Mouse (Mus musculus): ENCODE results near the gene Poc1b. TPM values are rescaled to one million over a fixed set of nuclear protein-coding genes. Genes with fewer than 3 reads are reported as not detected.

Gene Poc1b
- polyA plus RNA-seq, 1 experiment from 2014 or later, result 6.1 TPM

GRCm38 (mm10) chr10:99200944-99201343 lies 94.1 kb downstream of the Poc1b start:
- peak; percentile 44 for DNase-seq (ENCODE audit: low spot score)
- no peak overlapping the region for H3K27ac ChIP-seq (ENCODE audit: low read length)

GRCm38 (mm10) chr10:99201786-99202185 lies 95.0 kb downstream of the Poc1b start:
- ATAC-seq (0 out of 2 replicates have a peak, but pooled peaks have one; percentile 15), DNase-seq (ENCODE audit: low spot score) (peak; percentile 65)
- whole genome bisulfite sequencing, result 11% methylated on average over 1 of the region's 1 CpGs

More at GRCm38 (mm10) chr10:99200944-99201343, 94.1 kb downstream of the Poc1b start:
- no peaks in the 10 kb centered on the region for H3K9me3 ChIP-seq (ENCODE audit: low read length)
- TF ChIP-seq EP300 (IDR thresholded peaks at IDR 0.05) (no peak), CTCF (IDR thresholded peaks at IDR 0.05) (no peak)
- H3K27me3 ChIP-seq (replicated peaks; ENCODE audit: insufficient read depth, low read length), result no peaks in the 10 kb centered on the region
- no peaks in the 10 kb centered on the region for H3K36me3 ChIP-seq (ENCODE audit: insufficient read depth, low read length)
- no peak overlapping the region for H3K4me2 ChIP-seq (replicated peaks; ENCODE audit: low read depth, low read length)
- peak; percentile 39 for ATAC-seq
- H3K9ac ChIP-seq (replicated peaks; ENCODE audit: low read depth), result no peak overlapping the region
- H3K4me3 ChIP-seq (ENCODE audit: low read depth, low read length), result no peak overlapping the region
- H3K4me1 ChIP-seq (ENCODE audit: insufficient read depth, low read depth, low read length), result peaks cover 4% of the 10 kb centered on the region; the same call in 1 of the 2 replicates
- 57% methylated on average over 5 of the region's 5 CpGs for WGBS

GRCm38 (mm10) chr10:99202363-99202762 lies 95.5 kb downstream of the Poc1b start:
- no peak overlapping the region for H3K9ac ChIP-seq (replicated peaks; ENCODE audit: low read depth)
- DNase-seq (ENCODE audit: low spot score) (no peak), ATAC-seq (no peak)
- H3K9me3 ChIP-seq (ENCODE audit: low read length), result no peaks in the 10 kb centered on the region
- no peaks in the 10 kb centered on the region for H3K36me3 ChIP-seq (ENCODE audit: insufficient read depth, low read length)
- WGBS, result 25% methylated on average over 8 of the region's 8 CpGs
- H3K27me3 ChIP-seq (replicated peaks; ENCODE audit: insufficient read depth, low read length), result no peaks in the 10 kb centered on the region
- H3K4me2 ChIP-seq (replicated peaks; ENCODE audit: low read depth, low read length), result no peak overlapping the region
- peaks cover 4% of the 10 kb centered on the region; the same call in 1 of the 2 replicates for H3K4me1 ChIP-seq (ENCODE audit: insufficient read depth, low read depth, low read length)
- H3K4me3 ChIP-seq (ENCODE audit: low read depth, low read length), result no peak overlapping the region
- TF ChIP-seq EP300 (IDR thresholded peaks at IDR 0.05) (no peak), CTCF (IDR thresholded peaks at IDR 0.05) (no peak)
- H3K27ac ChIP-seq (ENCODE audit: low read length), result no peak overlapping the region

More at GRCm38 (mm10) chr10:99201786-99202185, 95.0 kb downstream of the Poc1b start:
- no peaks in the 10 kb centered on the region for H3K9me3 ChIP-seq (ENCODE audit: low read length)
- H3K27me3 ChIP-seq (replicated peaks; ENCODE audit: insufficient read depth, low read length), result no peaks in the 10 kb centered on the region
- TF ChIP-seq EP300 (IDR thresholded peaks at IDR 0.05), result no peak
- TF ChIP-seq CTCF (IDR thresholded peaks at IDR 0.05), result no peak
- no peak overlapping the region for H3K9ac ChIP-seq (replicated peaks; ENCODE audit: low read depth)
- H3K4me2 ChIP-seq (replicated peaks; ENCODE audit: low read depth, low read length), result no peak overlapping the region
- no peak overlapping the region for H3K4me3 ChIP-seq (ENCODE audit: low read depth, low read length)
- H3K27ac ChIP-seq (ENCODE audit: low read length), result no peak overlapping the region
- H3K36me3 ChIP-seq (ENCODE audit: insufficient read depth, low read length), result no peaks in the 10 kb centered on the region
- H3K4me1 ChIP-seq (ENCODE audit: insufficient read depth, low read depth, low read length), result peaks cover 4% of the 10 kb centered on the region; the same call in 1 of the 2 replicates

GRCm38 (mm10) chr10:99203163-99203562 lies 96.3 kb downstream of the Poc1b start:
- Histone ChIP-seq H3K4me3 (ENCODE audit: low read depth, low read length) (0 out of 2 replicates have a peak overlapping the region, but pooled peaks have one; percentile 35), H3K9ac (replicated peaks; ENCODE audit: low read depth) (no peak overlapping the region)
- 41% methylated on average over 5 of the region's 5 CpGs for WGBS

GRCm38 (mm10) chr10:99203577-99204487 lies 97.0 kb downstream of the Poc1b start:
- H3K4me1 ChIP-seq (ENCODE audit: insufficient read depth, low read depth, low read length), result peaks cover 4% of the 10 kb centered on the region; the same call in 1 of the 2 replicates
- ATAC-seq (peak; percentile 72), DNase-seq (ENCODE audit: low spot score) (peak; percentile 71)
- no peaks in the 10 kb centered on the region for H3K27me3 ChIP-seq (replicated peaks; ENCODE audit: insufficient read depth, low read length)
- TF ChIP-seq EP300 (IDR thresholded peaks at IDR 0.05) (no peak; the same call in 1 of the 2 replicates), CTCF (IDR thresholded peaks at IDR 0.05) (no peak)
- peak overlapping the region; percentile 83 for H3K27ac ChIP-seq (ENCODE audit: low read length)
- no peaks in the 10 kb centered on the region for H3K9me3 ChIP-seq (ENCODE audit: low read length)
- H3K36me3 ChIP-seq (ENCODE audit: insufficient read depth, low read length), result no peaks in the 10 kb centered on the region
- H3K9ac ChIP-seq (replicated peaks; ENCODE audit: low read depth), result peak overlapping the region; percentile 59
- WGBS, result 4% methylated on average over 29 of the region's 29 CpGs
- H3K4me3 ChIP-seq (ENCODE audit: low read depth, low read length), result peak overlapping the region; percentile 35
- peak overlapping the region; percentile 68 for H3K4me2 ChIP-seq (replicated peaks; ENCODE audit: low read depth, low read length)

More at GRCm38 (mm10) chr10:99203163-99203562, 96.3 kb downstream of the Poc1b start:
- Histone ChIP-seq H3K27ac (ENCODE audit: low read length) (peak overlapping the region; percentile 83), H3K4me2 (replicated peaks; ENCODE audit: low read depth, low read length) (peak overlapping the region; percentile 68), H3K9me3 (ENCODE audit: low read length) (no peaks in the 10 kb centered on the region), H3K36me3 (ENCODE audit: insufficient read depth, low read length) (no peaks in the 10 kb centered on the region), H3K4me1 (ENCODE audit: insufficient read depth, low read depth, low read length) (peaks cover 4% of the 10 kb centered on the region; the same call in 1 of the 2 replicates), H3K27me3 (replicated peaks; ENCODE audit: insufficient read depth, low read length) (no peaks in the 10 kb centered on the region)
- ATAC-seq (no peak), DNase-seq (ENCODE audit: low spot score) (no peak)
- no peak for TF ChIP-seq CTCF (IDR thresholded peaks at IDR 0.05)
- TF ChIP-seq EP300 (IDR thresholded peaks at IDR 0.05), result no peak

- no peaks in the 10 kb centered on the region for H3K27me3 ChIP-seq (replicated peaks; ENCODE audit: insufficient read depth, low read length)
- peak overlapping the region; percentile 68 for H3K4me2 ChIP-seq (replicated peaks; ENCODE audit: low read depth, low read length)
- H3K36me3 ChIP-seq (ENCODE audit: insufficient read depth, low read length), result no peaks in the 10 kb centered on the region
- H3K9ac ChIP-seq (replicated peaks; ENCODE audit: low read depth), result 0 out of 2 replicates have a peak overlapping the region, but pooled peaks have one; percentile 9
- WGBS, result 6% methylated on average over 11 of the region's 11 CpGs
- H3K9me3 ChIP-seq (ENCODE audit: low read length), result no peaks in the 10 kb centered on the region
- no peak for TF ChIP-seq EP300 (IDR thresholded peaks at IDR 0.05)
- no peak for TF ChIP-seq CTCF (IDR thresholded peaks at IDR 0.05)
- H3K27ac ChIP-seq (ENCODE audit: low read length), result peak overlapping the region; percentile 83
- DNase-seq (ENCODE audit: low spot score) (peak; percentile 83), ATAC-seq (peak; percentile 64)
- peaks cover 4% of the 10 kb centered on the region; the same call in 1 of the 2 replicates for H3K4me1 ChIP-seq (ENCODE audit: insufficient read depth, low read depth, low read length)
- peak overlapping the region; percentile 35 for H3K4me3 ChIP-seq (ENCODE audit: low read depth, low read length)
These were observed 97.7 kb downstream of the Poc1b start for GRCm38 (mm10) chr10:99204553-99204952.
